Mouse (Mus musculus): Measurements from ENCODE around the gene Bcap29.
"Not testable (repeated sequence)": the region's sequence is repeated elsewhere in the genome, so short reads cannot be mapped to it uniquely, and the experiment has no call there.

Bcap29 gene

GRCm38 (mm10) chr12:31634343-31635239 lies at the start of gene Bcap29:
Gene Bcap29, minus strand, starts transcription at chr12:31634658.
- peak; percentile 75 for DNase-seq (ENCODE audit: low spot score)

GRCm38 (mm10) chr12:31667187-31667586 lies 32.7 kb upstream of the Bcap29 start:
- DNase-seq (ENCODE audit: low spot score), result no peak

- no peak for DNase-seq (ENCODE audit: low spot score)
Measured at GRCm38 (mm10) chr12:31665999-31666398, 31.5 kb upstream of the Bcap29 start.

- DNase-seq (ENCODE audit: low spot score), result no peak
Measured at GRCm38 (mm10) chr12:31656841-31657240, 22.4 kb upstream of the Bcap29 start.

- DNase-seq (ENCODE audit: low spot score), result no peak
Measured at GRCm38 (mm10) chr12:31654965-31655477, 20.6 kb upstream of the Bcap29 start.

GRCm38 (mm10) chr12:31654197-31654964 lies 19.9 kb upstream of the Bcap29 start, which contains the start of the genes Dus4l and Cog5:
Gene Dus4l, minus strand, starts transcription at chr12:31654826.
Gene Cog5, plus strand, starts transcription at chr12:31654869.
- DNase-seq (ENCODE audit: low spot score), result peak; percentile 96

GRCm38 (mm10) chr12:31653611-31654010 lies 19.2 kb upstream of the Bcap29 start:
- DNase-seq (ENCODE audit: low spot score), result no peak

GRCm38 (mm10) chr12:31635240-31635607 lies 766 bp upstream of the Bcap29 start:
- no peak for DNase-seq (ENCODE audit: low spot score)

GRCm38 (mm10) chr12:31633970-31634342 lies 502 bp downstream of the Bcap29 start:
- no peak for DNase-seq (ENCODE audit: low spot score)

GRCm38 (mm10) chr12:31628396-31628795 lies 6.1 kb downstream of the Bcap29 start:
- DNase-seq (ENCODE audit: low spot score), result not testable (repeated sequence)

- no peak for DNase-seq (ENCODE audit: low spot score)
Measured at GRCm38 (mm10) chr12:31625016-31625415, 9.4 kb downstream of the Bcap29 start.

- DNase-seq (ENCODE audit: low spot score), result no peak
Measured at GRCm38 (mm10) chr12:31620106-31620505, 14.4 kb downstream of the Bcap29 start.

GRCm38 (mm10) chr12:31613353-31613752 lies 21.1 kb downstream of the Bcap29 start:
- DNase-seq (ENCODE audit: low spot score), result no peak

GRCm38 (mm10) chr12:31608138-31608537 lies 26.3 kb downstream of the Bcap29 start:
- no peak for DNase-seq (ENCODE audit: low spot score)

GRCm38 (mm10) chr12:31604894-31605293 lies 29.6 kb downstream of the Bcap29 start:
- DNase-seq (ENCODE audit: low spot score), result no peak

- DNase-seq (ENCODE audit: low spot score), result no peak
Measured at GRCm38 (mm10) chr12:31603586-31603985, 30.9 kb downstream of the Bcap29 start.

- DNase-seq (ENCODE audit: low spot score), result no peak
Measured at GRCm38 (mm10) chr12:31594296-31594695, 40.2 kb downstream of the Bcap29 start.

- DNase-seq (ENCODE audit: low spot score), result no peak
Measured at GRCm38 (mm10) chr12:31592011-31592410, 42.4 kb downstream of the Bcap29 start.

- DNase-seq (ENCODE audit: low spot score), result no peak
Measured at GRCm38 (mm10) chr12:31583726-31584125, 50.7 kb downstream of the Bcap29 start.

GRCm38 (mm10) chr12:31582081-31582480 lies 52.4 kb downstream of the Bcap29 start:
- no peak for DNase-seq (ENCODE audit: low spot score)

GRCm38 (mm10) chr12:31581319-31581810 lies 53.1 kb downstream of the Bcap29 start:
- no peak for DNase-seq (ENCODE audit: low spot score)

GRCm38 (mm10) chr12:31580634-31581318 lies 53.7 kb downstream of the Bcap29 start:
- DNase-seq (ENCODE audit: low spot score), result no peak
